Mouse (Mus musculus) limb, embryonic 14.5 days (tissue): ENCODE measurements at regions not wholly inside any gene's neighbourhood (a gene's known extent, or its start where the extent isn't known, plus 50 kb on each side); places are given as distances from the start of the nearest gene placed in this dataset.

Source experiments
- ATAC-seq: fragments of 200-750 bp; cut with Nextera tagmentation; 2 replicates; pipeline ENCODE4 v1.8.0; 2017; ENCODE audit warnings: low read depth, moderate number of reproducible peaks, moderate TSS enrichment; ENCODE audit not compliant: low FRiP score
- DNase-seq: peaks from one replicate; pipeline ENCODE4 v3.0.0-alpha.2; 2015; ENCODE audit warnings: low spot score
- H3K27ac ChIP-seq: fragments of 300-500 bp; sonication (generic); replicated peaks from 2 replicates; pipeline ENCODE4 v1.5.1; 2014; ENCODE audit warnings: low read depth, mild to moderate bottlenecking, low read length, moderate library complexity, mixed read lengths
- H3K27me3 ChIP-seq: fragments of 300-500 bp; sonication (generic); 2 replicates; pipeline ENCODE4 v1.6.1; 2014; ENCODE audit warnings: low read length, mixed read lengths; ENCODE audit not compliant: control insufficient read depth, insufficient read depth
- H3K36me3 ChIP-seq: fragments of 300-500 bp; sonication (generic); 2 replicates; pipeline ENCODE4 v1.6.1; 2014; ENCODE audit warnings: mild to moderate bottlenecking, low read length, moderate library complexity, mixed read lengths; ENCODE audit not compliant: control insufficient read depth, insufficient read depth
- H3K4me1 ChIP-seq: fragments of 300-500 bp; sonication (generic); 2 replicates; pipeline ENCODE4 v1.6.1; 2014; ENCODE audit warnings: antibody characterized with exemption, low read length, mixed read lengths; ENCODE audit not compliant: control insufficient read depth, insufficient read depth
- H3K4me2 ChIP-seq: fragments of 300-500 bp; sonication (generic); replicated peaks from 2 replicates; pipeline ENCODE4 v1.6.1; 2014; ENCODE audit warnings: low read depth, mild to moderate bottlenecking, low read length, moderate library complexity; ENCODE audit not compliant: severe bottlenecking
- H3K4me3 ChIP-seq: fragments of 300-500 bp; sonication (generic); replicated peaks from 2 replicates; pipeline ENCODE4 v1.5.1; 2014; ENCODE audit warnings: low read length
- H3K9ac ChIP-seq: fragments of 300-500 bp; sonication (generic); 2 replicates; pipeline ENCODE4 v1.6.1; 2014; ENCODE audit warnings: mild to moderate bottlenecking, low read depth, low read length, moderate library complexity; ENCODE audit not compliant: severe bottlenecking
- H3K9me3 ChIP-seq: fragments of 300-500 bp; sonication (generic); 2 replicates; pipeline ENCODE4 v1.6.1; 2016; ENCODE audit warnings: low read length; ENCODE audit not compliant: control insufficient read depth
- POLR2A ChIP-seq: fragments of 200-500 bp; IDR thresholded peaks from 2 replicates; pipeline ENCODE4 v1.8.0; 2012; ENCODE audit warnings: inconsistent platforms, mild to moderate bottlenecking, moderate library complexity, borderline replicate concordance; ENCODE audit not compliant: insufficient read depth, insufficient read length; ENCODE audit errors: extremely low read depth
- WGBS: fragments of 180-500 bp; shearing (Covaris S2); extraction: QIAGEN DNeasy Blood & Tissue Kit; methylation state at CpG from one replicate; pipeline ENCODE4 v1.1.7; 2014; 5-methylcytosine and 5-hydroxymethylcytosine counted together

DNA sequence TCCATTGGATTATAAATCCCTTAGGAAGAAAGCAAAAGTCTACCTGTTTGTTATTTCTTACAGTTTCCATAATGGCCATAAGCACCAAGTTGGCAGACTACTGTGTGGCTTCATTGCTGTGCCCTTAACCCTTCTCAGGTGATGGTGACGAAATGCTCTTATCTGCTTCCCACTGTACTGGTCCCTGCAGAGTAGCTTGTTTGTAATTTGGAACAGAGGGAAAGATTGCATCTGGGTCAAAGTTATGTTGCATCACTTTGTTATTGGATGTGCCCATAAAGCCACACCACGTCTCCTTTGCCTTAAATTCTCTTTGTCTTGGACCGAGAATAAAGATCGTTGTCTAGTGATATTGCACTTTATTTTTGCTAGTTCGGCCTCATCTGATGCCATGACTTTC lies 615.9 kb downstream of the Nfib start:
- Histone ChIP-seq H3K9ac (no peak overlapping the region), H3K9me3 (no peaks in the 10 kb centered on the region), H3K36me3 (no peaks in the 10 kb centered on the region), H3K27me3 (no peaks in the 10 kb centered on the region), H3K4me1 (peaks cover 11% of the 10 kb centered on the region), H3K27ac (no peak overlapping the region), H3K4me3 (no peak overlapping the region), H3K4me2 (no peak overlapping the region)
- ATAC-seq (no peak), DNase-seq (no peak)
- WGBS = 93% methylated on average over 5 of the region's 5 CpGs
- no peak for TF ChIP-seq POLR2A

- no peak overlapping the region for H3K4me2 ChIP-seq
- no peak overlapping the region for H3K27ac ChIP-seq
- H3K4me3 ChIP-seq = no peak overlapping the region
- TF ChIP-seq POLR2A = no peak
- DNase-seq = no peak
- no peaks in the 10 kb centered on the region for H3K4me1 ChIP-seq
- 75% methylated on average over 2 of the region's 2 CpGs for WGBS
- no peaks in the 10 kb centered on the region for H3K9me3 ChIP-seq
- H3K9ac ChIP-seq = no peak overlapping the region
- no peak for ATAC-seq
- H3K27me3 ChIP-seq = no peaks in the 10 kb centered on the region
- no peaks in the 10 kb centered on the region for H3K36me3 ChIP-seq
Observed at GRCm38 (mm10) chr4:82083519-82083918, 622.0 kb downstream of the Nfib start.

DNA sequence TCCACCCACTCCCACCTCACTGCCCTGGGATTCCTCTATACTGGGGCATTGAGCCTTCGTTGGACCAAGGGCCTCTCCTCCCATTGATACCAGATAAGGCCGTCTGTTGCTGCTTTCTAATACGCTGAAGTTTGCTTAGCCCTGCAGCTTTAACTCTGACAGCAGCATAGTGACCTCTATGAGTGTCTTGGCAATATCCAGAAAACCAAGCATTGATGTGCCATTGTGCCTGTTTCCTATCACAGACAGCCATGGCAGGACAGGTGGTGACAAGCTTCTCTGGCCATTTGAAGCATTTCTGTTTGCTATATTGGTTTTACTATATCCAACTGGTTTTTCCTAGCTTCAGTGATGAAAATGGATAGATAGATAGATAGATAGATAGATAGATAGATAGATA lies 625.4 kb upstream of the Mpdz start:
- no peak overlapping the region for H3K27ac ChIP-seq
- no peaks in the 10 kb centered on the region for H3K27me3 ChIP-seq
- no peaks in the 10 kb centered on the region for H3K36me3 ChIP-seq
- no peak for DNase-seq
- no peak for TF ChIP-seq POLR2A
- H3K9ac ChIP-seq = no peak overlapping the region
- no peak overlapping the region for H3K4me2 ChIP-seq
- H3K4me1 ChIP-seq = peaks cover 14% of the 10 kb centered on the region
- no peak overlapping the region for H3K4me3 ChIP-seq
- ATAC-seq = no peak
- WGBS = 83% methylated on average over 3 of the region's 3 CpGs
- H3K9me3 ChIP-seq = no peaks in the 10 kb centered on the region

DNA sequence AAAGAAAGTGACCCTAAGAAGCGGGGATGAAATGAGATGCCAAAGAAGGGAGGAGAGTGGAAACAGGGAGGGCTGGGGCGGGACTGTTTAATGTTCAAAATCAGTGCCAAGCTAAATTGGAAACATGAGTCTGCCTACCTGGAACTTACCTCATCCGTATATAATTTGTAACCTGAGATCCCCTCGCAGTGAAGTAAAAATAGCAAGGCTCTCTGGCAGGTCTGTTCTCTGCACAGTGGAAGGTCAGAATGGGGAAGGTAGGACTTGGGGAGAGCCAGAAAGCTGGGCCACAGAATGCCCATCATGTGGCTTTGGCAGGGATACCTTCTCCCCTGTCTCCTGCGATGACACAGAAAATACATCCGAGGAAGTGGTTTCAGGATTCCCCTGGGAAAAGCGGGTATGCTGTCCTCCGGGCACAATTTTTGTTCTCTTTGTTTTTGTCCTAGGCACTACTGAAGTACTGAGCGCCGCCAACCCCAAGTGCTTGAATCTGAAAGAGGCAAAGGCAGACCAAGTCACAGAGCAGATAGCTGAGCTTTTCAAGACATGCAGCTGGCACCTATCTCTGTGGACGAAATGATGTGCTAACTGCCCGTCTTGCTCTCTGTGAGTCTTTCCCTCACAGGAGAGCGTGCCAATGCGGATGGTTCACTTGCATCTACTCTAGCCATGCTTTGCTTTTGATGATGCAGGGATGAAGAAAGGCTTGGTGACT lies 623.2 kb upstream of the Mpdz start:
- 55% methylated on average over 14 of the region's 14 CpGs for WGBS
- Histone ChIP-seq H3K4me3 (peak overlapping the region; percentile 24), H3K4me1 (peaks cover 14% of the 10 kb centered on the region), H3K9me3 (no peaks in the 10 kb centered on the region), H3K36me3 (no peaks in the 10 kb centered on the region), H3K9ac (0 out of 2 replicates have a peak overlapping the region, but pooled peaks have one; percentile 25), H3K4me2 (peak overlapping the region; percentile 42), H3K27ac (peak overlapping the region; percentile 87), H3K27me3 (no peaks in the 10 kb centered on the region)
- ATAC-seq = peak; percentile 88
- peak; percentile 87 for DNase-seq
- TF ChIP-seq POLR2A = 0 out of 2 replicates have a peak, but pooled peaks have one; percentile 22

DNA sequence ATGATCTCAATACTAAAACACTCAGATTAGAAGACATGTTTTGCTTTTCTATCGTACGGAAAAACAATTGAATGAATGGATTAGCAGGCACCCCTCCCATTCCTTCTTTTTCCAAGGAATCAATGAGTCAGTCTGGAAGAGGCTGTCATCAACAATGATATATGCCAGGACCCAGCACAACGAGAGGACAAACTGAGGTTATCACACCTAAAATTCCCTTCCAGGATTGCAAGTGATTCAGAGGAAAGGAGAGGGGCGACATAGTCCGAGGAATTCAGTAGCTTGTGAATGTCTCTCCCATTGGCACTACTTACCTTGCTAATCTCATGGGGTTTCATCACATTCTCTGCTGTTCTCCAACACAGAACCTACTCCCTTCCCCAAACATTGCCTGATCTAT lies 620.1 kb upstream of the Mpdz start:
- no peak overlapping the region for H3K9ac ChIP-seq
- H3K27me3 ChIP-seq = no peaks in the 10 kb centered on the region
- no peak overlapping the region for H3K27ac ChIP-seq
- H3K4me2 ChIP-seq = no peak overlapping the region
- no peak for TF ChIP-seq POLR2A
- no peaks in the 10 kb centered on the region for H3K9me3 ChIP-seq
- DNase-seq (no peak), ATAC-seq (no peak)
- peaks cover 14% of the 10 kb centered on the region for H3K4me1 ChIP-seq
- 84% methylated on average over 5 of the region's 5 CpGs for WGBS
- H3K36me3 ChIP-seq = no peaks in the 10 kb centered on the region
- H3K4me3 ChIP-seq = no peak overlapping the region
